8 mouse cellular contexts compared by ENCODE assay signal in the genomic region with DNA sequence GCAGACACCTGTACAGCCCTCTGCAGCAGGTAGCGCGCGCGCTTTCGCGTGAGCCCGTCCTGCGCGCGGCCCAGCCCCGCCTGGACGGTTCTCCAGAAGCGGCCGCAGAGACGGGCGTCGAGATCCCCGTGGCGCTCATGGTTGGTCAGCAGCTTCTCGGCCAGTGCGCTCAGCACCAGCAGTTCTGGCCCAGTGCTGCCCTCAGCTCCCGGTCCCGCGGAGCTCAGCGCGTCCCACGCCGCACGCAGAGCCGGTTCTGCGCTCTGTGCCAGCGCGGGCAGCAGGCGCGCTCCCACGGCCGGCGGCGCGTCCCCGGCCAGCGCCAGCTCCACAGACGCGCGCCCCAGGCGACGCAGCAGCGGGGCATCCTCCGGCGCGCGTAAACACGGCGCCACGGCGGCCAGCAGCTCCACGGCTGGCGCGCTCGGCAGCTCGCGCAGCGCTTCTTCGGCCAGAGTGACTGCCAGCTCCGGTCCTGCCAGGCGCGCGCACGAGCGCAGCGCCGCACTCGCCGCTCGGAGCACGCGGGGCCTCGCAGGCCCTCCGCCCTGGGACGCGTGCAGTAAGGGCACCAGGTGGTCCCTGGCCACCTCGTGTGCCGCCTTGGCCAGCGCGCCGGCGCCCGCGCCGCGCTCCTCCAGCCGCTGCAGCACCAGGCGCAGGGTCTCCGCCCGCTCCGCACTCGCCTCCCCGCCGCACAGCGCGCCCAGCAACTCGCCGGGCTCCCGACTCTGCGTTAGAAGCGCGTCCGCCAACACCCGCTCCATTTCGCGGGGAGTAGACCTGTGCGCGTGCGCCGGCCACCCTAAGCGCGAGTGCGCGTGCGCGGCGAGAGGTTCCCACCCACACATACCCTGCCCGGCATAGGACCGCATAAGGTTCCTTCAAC. TPM values are rescaled to one million over a fixed set of nuclear protein-coding genes. Genes with fewer than 3 reads are reported as not detected.
DNase-seq lines count a peak whose midpoint lies in the region; ATAC-seq and TF ChIP-seq lines count a peak whose summit lies in the region.

TSS of gene Tarbp1 (minus strand) at position 767 of the 889 bp plus-strand sequence.

- DNase-seq in NIH3T3 (ENCODE audit: low read depth) = peak; percentile 94
- peak; percentile 96 to 97 for DNase-seq in cerebellum, postnatal 10 days
- peak; percentile 82 to 85 for DNase-seq in frontal cortex, postnatal 14 days (ENCODE audit: low spot score in 2 of 2)
- peak; percentile 86 to 93 for DNase-seq in layer of hippocampus, postnatal 10 days (ENCODE audit: low spot score in 2 of 2)
- peak; percentile 94 for DNase-seq in lung, postnatal 0 days (ENCODE audit: low spot score)
- DNase-seq in ovary, postnatal 10 days (ENCODE audit: low spot score) = peak; percentile 87
- DNase-seq in thymus, postnatal 0 days (ENCODE audit: low spot score) = peak; percentile 94

- no peak for TF ChIP-seq EP300 in lung, postnatal 0 days (IDR thresholded peaks at IDR 0.05)

- peaks cover 12% of the 10 kb centered on the region for H3K36me3 ChIP-seq in hindbrain, embryonic 12.5 days
- 0 out of 2 replicates have a peak, but pooled peaks cover 5% of the 10 kb centered on the region for H3K36me3 ChIP-seq in lung, postnatal 0 days (ENCODE audit: insufficient read depth, low read length)

- peak within 1 kb of the TSS; percentile 89 for H3K27ac ChIP-seq in hindbrain, embryonic 12.5 days
- peak within 1 kb of the TSS; percentile 79 for H3K27ac ChIP-seq in lung, postnatal 0 days (ENCODE audit: low read length)

- TF ChIP-seq CTCF in lung, postnatal 0 days (IDR thresholded peaks at IDR 0.05) = no peak

- H3K27me3 ChIP-seq in hindbrain, embryonic 12.5 days = peaks cover 12% of the 10 kb centered on the region
- no peaks in the 10 kb centered on the region for H3K27me3 ChIP-seq in lung, postnatal 0 days (replicated peaks; ENCODE audit: insufficient read depth, low read length)

- WGBS in hindbrain, embryonic 12.5 days = under 1% methylated on average over 115 of the region's 124 CpGs
- under 1% methylated on average over 90 of the region's 124 CpGs for WGBS in lung, postnatal 0 days

- peak; percentile 94 for ATAC-seq in hindbrain, embryonic 12.5 days (ENCODE audit: low FRiP score)
- ATAC-seq in lung, postnatal 0 days = peak; percentile 92

- H3K9me3 ChIP-seq in hindbrain, embryonic 12.5 days (replicated peaks) = no peaks in the 10 kb centered on the region
- H3K9me3 ChIP-seq in lung, postnatal 0 days (ENCODE audit: low read length) = no peaks in the 10 kb centered on the region

- peak within 1 kb of the TSS; percentile 92 for H3K4me2 ChIP-seq in hindbrain, embryonic 12.5 days (replicated peaks)
- H3K4me2 ChIP-seq in lung, postnatal 0 days (replicated peaks; ENCODE audit: low read depth, low read length) = peak within 1 kb of the TSS; percentile 93

- H3K9ac ChIP-seq in hindbrain, embryonic 12.5 days = peak within 1 kb of the TSS; percentile 78
- peak within 1 kb of the TSS; percentile 40 for H3K9ac ChIP-seq in lung, postnatal 0 days (replicated peaks; ENCODE audit: low read depth)

- peak within 1 kb of the TSS; percentile 90 for H3K4me3 ChIP-seq in hindbrain, embryonic 12.5 days
- peak within 1 kb of the TSS; percentile 80 for H3K4me3 ChIP-seq in lung, postnatal 0 days (ENCODE audit: low read depth, low read length)

- peaks cover 17% of the 10 kb centered on the region for H3K4me1 ChIP-seq in hindbrain, embryonic 12.5 days
- H3K4me1 ChIP-seq in lung, postnatal 0 days (ENCODE audit: insufficient read depth, low read depth, low read length) = peaks cover 8% of the 10 kb centered on the region

RNA-seq across cellular contexts. Expression of gene Tarbp1, which starts in this region (rescaled TPM):
- polyA plus RNA-seq in hindbrain, embryonic 12.5 days (2016; fragmentation: Nextera tagmentation; extraction: Ambion mirVana) = 2.6 and 2.8 TPM in 2 replicates
- total RNA-seq in layer of hippocampus, postnatal 10 days (2021) = 1 to 10 TPM; 4.4 to 5.9 TPM
- polyA plus RNA-seq in lung, postnatal 0 days (2015; fragmentation: Nextera tagmentation; extraction: Ambion mirVana) = 1.1 and 1.2 TPM in 2 replicates
- 3.0 and 3.1 TPM in 2 replicates for polyA plus RNA-seq in thymus, postnatal 0 days (2015; fragmentation: Nextera tagmentation; extraction: Ambion mirVana)

Comparison
In these comparisons a context has a peak if more than half of its experiments do, and no peak if none do; other contexts are left out.
1. Peak in every context shown above with its lines: DNase-seq, ATAC-seq, H3K4me3 ChIP-seq and H3K27ac ChIP-seq.